Mouse (Mus musculus) embryonic facial prominence, embryonic 13.5 days (tissue): Measurements from ENCODE around the gene Hspa2. TPM values are rescaled to one million over a fixed set of nuclear protein-coding genes. Genes with fewer than 3 reads are reported as not detected.
A peak's percentile ranks its signal among the peaks of the same experiment; 100 is the strongest.

ENCODE experiments used
- ATAC-seq: fragments of 200-750 bp; cut with Nextera tagmentation; 2 replicates; pipeline ENCODE4 v1.8.0; 2017; ENCODE audit warnings: low read depth; ENCODE audit not compliant: insufficient number of reproducible peaks, insufficient read depth, low FRiP score, low TSS enrichment
- H3K27ac ChIP-seq: fragments of 300-500 bp; sonication (generic); 2 replicates; pipeline ENCODE4 v1.5.1; 2015; ENCODE audit warnings: moderate library complexity, mild to moderate bottlenecking, inconsistent platforms
- H3K27me3 ChIP-seq: fragments of 300-500 bp; sonication (generic); 2 replicates; pipeline ENCODE4 v1.6.1; 2015; ENCODE audit warnings: mild to moderate bottlenecking, inconsistent platforms
- H3K36me3 ChIP-seq: fragments of 300-500 bp; sonication (generic); 2 replicates; pipeline ENCODE4 v1.6.1; 2015; ENCODE audit warnings: mild to moderate bottlenecking, inconsistent platforms
- H3K4me1 ChIP-seq: fragments of 300-500 bp; sonication (generic); 2 replicates; pipeline ENCODE4 v1.6.1; 2015; ENCODE audit warnings: inconsistent platforms
- H3K4me2 ChIP-seq: fragments of 300-500 bp; sonication (generic); 2 replicates; pipeline ENCODE4 v1.6.1; 2015; ENCODE audit warnings: moderate library complexity, mild to moderate bottlenecking, inconsistent platforms
- H3K4me3 ChIP-seq: fragments of 300-500 bp; sonication (generic); 2 replicates; pipeline ENCODE4 v1.5.1; 2015; ENCODE audit warnings: mild to moderate bottlenecking, inconsistent platforms
- H3K9ac ChIP-seq: fragments of 300-500 bp; sonication (generic); 2 replicates; pipeline ENCODE4 v1.6.1; 2015; ENCODE audit warnings: mild to moderate bottlenecking, inconsistent platforms
- H3K9me3 ChIP-seq: fragments of 300-500 bp; sonication (generic); 2 replicates; pipeline ENCODE4 v1.6.1; 2016; ENCODE audit warnings: inconsistent platforms
- WGBS: fragments of 180-500 bp; shearing (Covaris S2); methylation state at CpG from one replicate; pipeline ENCODE4 v1.1.7; 2015; ENCODE audit warnings: mixed read lengths; 5-methylcytosine and 5-hydroxymethylcytosine counted together
- polyA plus RNA-seq: library from polyadenylated mRNA; unstranded; fragments of >200 nt; fragmentation: Nextera tagmentation; extraction: Ambion mirVana; gene quantifications from 2 replicates; pipeline ENCODE4 v1.2.1, GENCODE M21; 2015

Gene Hspa2
- polyA plus RNA-seq, 1 experiment from 2014 or later = 5.8 TPM

GRCm38 (mm10) chr12:76407184-76407583 is 3.2 kb downstream of the Hspa2 start:
- no peak for ATAC-seq
- Histone ChIP-seq H3K27ac (no peak overlapping the region), H3K9ac (no peak overlapping the region), H3K4me1 (peaks cover 27% of the 10 kb centered on the region), H3K4me2 (no peak overlapping the region), H3K27me3 (peaks cover 47% of the 10 kb centered on the region), H3K9me3 (no peaks in the 10 kb centered on the region), H3K4me3 (no peak overlapping the region), H3K36me3 (no peaks in the 10 kb centered on the region)
- WGBS = 29% methylated on average over 1 of the region's 1 CpGs

GRCm38 (mm10) chr12:76409166-76409565 is 5.2 kb downstream of the Hspa2 start:
- WGBS = 15% methylated on average over 4 of the region's 4 CpGs
- no peak for ATAC-seq
- no peak overlapping the region for H3K4me3 ChIP-seq
- no peaks in the 10 kb centered on the region for H3K36me3 ChIP-seq
- H3K27me3 ChIP-seq = peaks cover 40% of the 10 kb centered on the region
- H3K27ac ChIP-seq = no peak overlapping the region
- H3K4me1 ChIP-seq = peaks cover 20% of the 10 kb centered on the region
- H3K9me3 ChIP-seq = no peaks in the 10 kb centered on the region
- H3K4me2 ChIP-seq = no peak overlapping the region
- no peak overlapping the region for H3K9ac ChIP-seq

GRCm38 (mm10) chr12:76415383-76416010 is 11.5 kb downstream of the Hspa2 start:
- Histone ChIP-seq H3K27me3 (peaks cover 10% of the 10 kb centered on the region), H3K36me3 (no peaks in the 10 kb centered on the region), H3K27ac (no peak overlapping the region), H3K4me1 (no peaks in the 10 kb centered on the region), H3K4me2 (no peak overlapping the region), H3K9me3 (0 out of 2 replicates have a peak, but pooled peaks cover 4% of the 10 kb centered on the region), H3K9ac (no peak overlapping the region), H3K4me3 (no peak overlapping the region)
- WGBS = 77% methylated on average over 12 of the region's 12 CpGs
- ATAC-seq = no peak

DNA sequence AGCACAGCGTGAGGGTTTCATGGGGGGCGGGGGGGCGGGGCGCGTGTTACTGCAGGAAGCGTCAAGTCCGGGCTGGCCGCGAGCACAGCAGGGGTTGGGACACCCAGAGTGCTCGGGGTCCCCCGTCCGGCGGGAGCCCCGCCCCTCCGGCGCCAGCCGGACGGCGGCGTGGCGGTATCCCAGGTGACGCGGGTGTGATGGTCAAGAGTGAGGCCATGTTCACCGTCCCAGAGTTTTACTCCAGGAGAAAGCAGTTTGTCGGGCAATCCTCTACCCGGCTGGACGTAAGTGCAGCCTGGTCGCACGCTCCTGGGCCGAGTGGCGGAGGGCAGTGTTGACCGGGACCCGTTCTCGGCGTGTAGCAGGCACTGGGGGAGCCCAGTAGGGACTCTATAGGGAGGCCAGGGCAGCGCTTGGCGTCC is 13.5 kb downstream of the Hspa2 start, which contains the start of gene Ppp1r36:
Gene Ppp1r36, plus strand, starts transcription at position 106 of the 422 bp plus-strand sequence.
- Histone ChIP-seq H3K4me2 (peak within 1 kb of the TSS; percentile 82), H3K4me1 (no peaks in the 10 kb centered on the region), H3K36me3 (no peaks in the 10 kb centered on the region), H3K27me3 (peaks cover 10% of the 10 kb centered on the region), H3K4me3 (peak within 1 kb of the TSS; percentile 52), H3K9ac (peak within 1 kb of the TSS; percentile 70), H3K9me3 (0 out of 2 replicates have a peak, but pooled peaks cover 4% of the 10 kb centered on the region), H3K27ac (no peak within 1 kb of the TSS)
- ATAC-seq = 0 out of 2 replicates have a peak, but pooled peaks have one; percentile 37
- under 1% methylated on average over 37 of the region's 37 CpGs for WGBS

DNA sequence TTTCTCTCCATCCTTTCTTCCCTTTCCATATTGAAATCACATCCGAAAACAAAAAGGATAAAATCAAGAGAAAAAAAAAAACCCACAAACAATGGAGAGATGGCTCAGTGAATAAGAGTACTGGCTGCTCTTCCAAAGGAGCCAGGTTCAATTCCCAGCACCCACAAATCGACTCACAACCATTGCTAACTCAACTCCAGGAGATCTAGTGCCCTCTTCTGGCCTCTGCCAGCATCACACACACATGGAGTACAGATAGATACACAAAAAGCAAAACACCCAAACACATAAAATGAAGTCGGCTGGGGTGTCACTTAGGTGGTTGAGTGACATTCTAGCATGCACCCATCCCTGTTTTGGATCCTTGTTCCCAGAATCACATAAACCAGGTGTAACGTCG is 14.4 kb downstream of the Hspa2 start:
- 89% methylated on average over 5 of the region's 5 CpGs for WGBS
- Histone ChIP-seq H3K4me3 (no peak overlapping the region), H3K36me3 (no peaks in the 10 kb centered on the region), H3K27me3 (peaks cover 10% of the 10 kb centered on the region), H3K9ac (no peak overlapping the region), H3K4me2 (no peak overlapping the region), H3K9me3 (0 out of 2 replicates have a peak, but pooled peaks cover 4% of the 10 kb centered on the region), H3K27ac (no peak overlapping the region), H3K4me1 (no peaks in the 10 kb centered on the region)
- no peak for ATAC-seq

GRCm38 (mm10) chr12:76425256-76425655 is 21.3 kb downstream of the Hspa2 start:
- no peak for ATAC-seq
- H3K27ac ChIP-seq = no peak overlapping the region
- WGBS = 86% methylated on average over 3 of the region's 3 CpGs

DNA sequence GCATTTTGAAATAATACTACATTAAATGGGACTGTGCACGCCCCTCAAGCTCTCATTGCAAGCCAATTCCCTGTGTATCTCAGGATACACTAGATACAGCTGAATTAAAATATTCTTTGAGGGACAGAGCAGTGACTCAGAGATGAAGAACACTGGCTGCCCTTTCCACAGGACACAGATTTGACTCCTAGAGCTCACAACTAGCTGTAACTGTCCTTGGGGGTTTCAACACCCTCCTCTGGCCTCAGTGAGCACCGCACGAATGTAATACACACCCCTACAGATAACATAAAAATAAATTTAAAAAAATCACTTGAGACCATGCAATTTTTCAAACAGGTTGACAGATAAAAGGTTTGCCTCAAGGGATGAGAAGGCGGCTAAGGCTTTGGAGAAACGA is 23.6 kb downstream of the Hspa2 start:
- no peak overlapping the region for H3K9ac ChIP-seq
- H3K36me3 ChIP-seq = no peaks in the 10 kb centered on the region
- no peaks in the 10 kb centered on the region for H3K9me3 ChIP-seq
- H3K27ac ChIP-seq = no peak overlapping the region
- 48% methylated on average over 5 of the region's 5 CpGs for whole genome bisulfite sequencing
- no peak overlapping the region for H3K4me3 ChIP-seq
- no peaks in the 10 kb centered on the region for H3K4me1 ChIP-seq
- H3K4me2 ChIP-seq = peak overlapping the region; percentile 30; the same call in 1 of the 2 replicates
- no peak for ATAC-seq
- H3K27me3 ChIP-seq = no peaks in the 10 kb centered on the region; the same call in 1 of the 2 replicates

More at GRCm38 (mm10) chr12:76425256-76425655, 21.3 kb downstream of the Hspa2 start:
- Histone ChIP-seq H3K4me2 (no peak overlapping the region), H3K27me3 (no peaks in the 10 kb centered on the region; the same call in 1 of the 2 replicates), H3K36me3 (no peaks in the 10 kb centered on the region), H3K4me1 (no peaks in the 10 kb centered on the region), H3K9me3 (no peaks in the 10 kb centered on the region), H3K9ac (no peak overlapping the region), H3K4me3 (no peak overlapping the region)

GRCm38 (mm10) chr12:76430879-76431406 is 27.0 kb downstream of the Hspa2 start:
- no peak overlapping the region for H3K27ac ChIP-seq
- H3K36me3 ChIP-seq = no peaks in the 10 kb centered on the region
- 66% methylated on average over 5 of the region's 5 CpGs for whole genome bisulfite sequencing
- H3K4me3 ChIP-seq = no peak overlapping the region
- no peak overlapping the region for H3K4me2 ChIP-seq
- peaks cover 8% of the 10 kb centered on the region for H3K4me1 ChIP-seq
- ATAC-seq = no peak
- H3K9ac ChIP-seq = no peak overlapping the region
- H3K9me3 ChIP-seq = no peaks in the 10 kb centered on the region
- H3K27me3 ChIP-seq = peaks cover 16% of the 10 kb centered on the region

GRCm38 (mm10) chr12:76431431-76431830 is 27.5 kb downstream of the Hspa2 start:
- no peaks in the 10 kb centered on the region for H3K36me3 ChIP-seq
- no peak overlapping the region for H3K9ac ChIP-seq
- no peak for ATAC-seq
- WGBS = 84% methylated on average over 6 of the region's 6 CpGs
- peaks cover 8% of the 10 kb centered on the region for H3K4me1 ChIP-seq
- peaks cover 16% of the 10 kb centered on the region for H3K27me3 ChIP-seq
- no peak overlapping the region for H3K4me3 ChIP-seq
- no peaks in the 10 kb centered on the region for H3K9me3 ChIP-seq
- no peak overlapping the region for H3K4me2 ChIP-seq
- no peak overlapping the region for H3K27ac ChIP-seq

DNA sequence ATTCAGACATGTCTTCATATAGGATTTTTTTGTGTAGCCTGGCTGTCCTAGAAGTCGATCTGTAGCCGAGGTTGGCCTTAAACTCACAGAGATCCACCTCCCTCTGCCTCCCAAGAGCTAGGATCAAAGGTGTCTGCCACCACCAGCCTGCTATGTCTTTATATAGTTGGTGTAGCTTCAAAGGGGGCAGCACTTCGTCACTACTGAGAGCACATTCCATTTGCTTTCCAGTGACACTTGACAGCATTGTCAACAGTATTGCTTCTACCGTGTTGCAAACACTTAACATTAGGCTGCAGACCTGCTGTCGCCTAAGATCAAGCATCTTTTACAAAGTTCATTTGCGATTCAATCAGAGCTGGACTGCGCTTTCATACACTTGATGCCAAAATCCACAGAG is 30.1 kb downstream of the Hspa2 start:
- Histone ChIP-seq H3K9me3 (no peaks in the 10 kb centered on the region), H3K4me3 (no peak overlapping the region), H3K27ac (no peak overlapping the region), H3K9ac (no peak overlapping the region), H3K4me1 (peaks cover 8% of the 10 kb centered on the region), H3K36me3 (no peaks in the 10 kb centered on the region), H3K4me2 (no peak overlapping the region), H3K27me3 (peaks cover 16% of the 10 kb centered on the region)
- WGBS = 46% methylated on average over 7 of the region's 7 CpGs
- no peak for ATAC-seq

GRCm38 (mm10) chr12:76435084-76435483 is 31.1 kb downstream of the Hspa2 start:
- no peak overlapping the region for H3K27ac ChIP-seq
- H3K27me3 ChIP-seq = peaks cover 16% of the 10 kb centered on the region
- H3K9me3 ChIP-seq = no peaks in the 10 kb centered on the region
- ATAC-seq = no peak; the same call in 1 of the 2 replicates
- peaks cover 8% of the 10 kb centered on the region for H3K4me1 ChIP-seq
- peak overlapping the region; percentile 51 for H3K4me3 ChIP-seq
- peak overlapping the region; percentile 71 for H3K9ac ChIP-seq
- peak overlapping the region; percentile 76 for H3K4me2 ChIP-seq
- H3K36me3 ChIP-seq = no peaks in the 10 kb centered on the region
- WGBS = 1% methylated on average over 17 of the region's 17 CpGs

DNA sequence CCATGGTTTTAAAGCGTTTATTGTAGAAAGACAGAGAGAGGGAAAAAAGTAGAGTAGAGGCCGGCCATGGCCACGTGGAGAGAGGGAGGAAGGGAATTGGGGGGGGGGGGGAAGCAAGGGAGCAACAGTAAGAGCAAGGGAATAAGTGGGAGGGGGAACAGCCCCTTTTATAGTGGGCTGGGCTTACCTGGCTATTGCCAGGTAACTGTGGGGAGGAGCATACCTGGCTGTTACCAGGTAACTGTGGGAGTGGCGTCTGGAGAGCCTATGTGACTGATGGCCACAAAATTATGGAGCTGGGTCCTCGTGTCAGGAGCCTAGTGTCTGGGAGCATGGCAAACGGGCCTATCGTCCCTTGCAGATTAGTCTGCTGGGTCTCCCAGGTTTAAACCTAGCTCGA is 31.6 kb downstream of the Hspa2 start:
- Histone ChIP-seq H3K27ac (no peak overlapping the region), H3K4me1 (peaks cover 8% of the 10 kb centered on the region), H3K36me3 (no peaks in the 10 kb centered on the region), H3K27me3 (peaks cover 16% of the 10 kb centered on the region), H3K4me2 (peak overlapping the region; percentile 76), H3K9ac (peak overlapping the region; percentile 71), H3K9me3 (no peaks in the 10 kb centered on the region), H3K4me3 (peak overlapping the region; percentile 51)
- 28% methylated on average over 8 of the region's 8 CpGs for WGBS
- ATAC-seq = no peak
